Mouse (Mus musculus) frontal cortex, adult (tissue): ENCODE data around the gene Zfp821.
"Not testable (repeated sequence)": the region's sequence is repeated elsewhere in the genome, so short reads cannot be mapped to it uniquely, and the experiment has no call there.

Experiments used
- ATAC-seq: cut with Nextera tagmentation; 2 replicates; pipeline ENCODE4 v1.9.2; 2017; ENCODE audit warnings: mild to moderate bottlenecking, moderate library complexity, mixed read lengths; ENCODE audit not compliant: low TSS enrichment

Gene Zfp821

GRCm38 (mm10) chr8:109712521-109712920 is 7.2 kb downstream of the Zfp821 start:
- ATAC-seq = peak; percentile 61

GRCm38 (mm10) chr8:109714961-109715360 is 9.6 kb downstream of the Zfp821 start:
- no peak for ATAC-seq

- ATAC-seq = peak; percentile 48
These were observed 19.8 kb downstream of the Zfp821 start for GRCm38 (mm10) chr8:109725106-109725505.

GRCm38 (mm10) chr8:109731012-109731411 is 25.7 kb downstream of the Zfp821 start:
- ATAC-seq = peak; percentile 84

- no peak for ATAC-seq
These were observed 28.7 kb downstream of the Zfp821 start for GRCm38 (mm10) chr8:109734018-109734417.

GRCm38 (mm10) chr8:109736819-109737218 is 31.5 kb downstream of the Zfp821 start:
- ATAC-seq = peak; percentile 41; the same call in 1 of the 2 replicates

- ATAC-seq = peak; percentile 75
These were observed 32.1 kb downstream of the Zfp821 start, which contains the start of gene Atxn1l for GRCm38 (mm10) chr8:109737237-109738048. Gene Atxn1l, minus strand, starts transcription at chr8:109737739.

GRCm38 (mm10) chr8:109738049-109738380 is 32.7 kb downstream of the Zfp821 start:
- ATAC-seq = no peak

GRCm38 (mm10) chr8:109747468-109748199 is 42.3 kb downstream of the Zfp821 start:
- no peak for ATAC-seq

GRCm38 (mm10) chr8:109750274-109750673 is 44.9 kb downstream of the Zfp821 start:
- no peak for ATAC-seq

GRCm38 (mm10) chr8:109750699-109751098 is 45.4 kb downstream of the Zfp821 start:
- ATAC-seq = peak; percentile 96

GRCm38 (mm10) chr8:109751731-109752485 is 46.6 kb downstream of the Zfp821 start:
- ATAC-seq = no peak

- ATAC-seq = no peak
These were observed 49.4 kb downstream of the Zfp821 start for GRCm38 (mm10) chr8:109754696-109755095.

- not testable (repeated sequence) for ATAC-seq
These were observed 50.2 kb downstream of the Zfp821 start for GRCm38 (mm10) chr8:109755554-109755953.

- no peak for ATAC-seq
These were observed 51.5 kb downstream of the Zfp821 start for GRCm38 (mm10) chr8:109756849-109757248.

- no peak for ATAC-seq
These were observed 54.1 kb downstream of the Zfp821 start for GRCm38 (mm10) chr8:109759426-109759825.

GRCm38 (mm10) chr8:109760221-109760620 is 54.9 kb downstream of the Zfp821 start:
- ATAC-seq = no peak

- no peak for ATAC-seq
These were observed 58.7 kb downstream of the Zfp821 start for GRCm38 (mm10) chr8:109764031-109764430.

GRCm38 (mm10) chr8:109766081-109766480 is 60.7 kb downstream of the Zfp821 start:
- no peak for ATAC-seq

GRCm38 (mm10) chr8:109773154-109773553 is 67.8 kb downstream of the Zfp821 start:
- ATAC-seq = no peak
